Mouse (Mus musculus) brain, embryonic 14.5 days (tissue): ENCODE measurements around the gene Rnd1.

Experiments used
- CTCF ChIP-seq: fragments of 200-500 bp; IDR thresholded peaks from 2 replicates; pipeline ENCODE4 v1.5.1; 2012; ENCODE audit warnings: inconsistent platforms, mild to moderate bottlenecking, moderate library complexity, borderline replicate concordance; ENCODE audit not compliant: insufficient read depth, insufficient read length; ENCODE audit errors: extremely low read depth
- POLR2A ChIP-seq: fragments of 200-500 bp; IDR thresholded peaks from 2 replicates; pipeline ENCODE4 v1.6.1; 2012; ENCODE audit warnings: mild to moderate bottlenecking, inconsistent platforms, borderline replicate concordance; ENCODE audit not compliant: poor library complexity, insufficient read depth, insufficient read length, severe bottlenecking; ENCODE audit errors: extremely low read depth

DNA sequence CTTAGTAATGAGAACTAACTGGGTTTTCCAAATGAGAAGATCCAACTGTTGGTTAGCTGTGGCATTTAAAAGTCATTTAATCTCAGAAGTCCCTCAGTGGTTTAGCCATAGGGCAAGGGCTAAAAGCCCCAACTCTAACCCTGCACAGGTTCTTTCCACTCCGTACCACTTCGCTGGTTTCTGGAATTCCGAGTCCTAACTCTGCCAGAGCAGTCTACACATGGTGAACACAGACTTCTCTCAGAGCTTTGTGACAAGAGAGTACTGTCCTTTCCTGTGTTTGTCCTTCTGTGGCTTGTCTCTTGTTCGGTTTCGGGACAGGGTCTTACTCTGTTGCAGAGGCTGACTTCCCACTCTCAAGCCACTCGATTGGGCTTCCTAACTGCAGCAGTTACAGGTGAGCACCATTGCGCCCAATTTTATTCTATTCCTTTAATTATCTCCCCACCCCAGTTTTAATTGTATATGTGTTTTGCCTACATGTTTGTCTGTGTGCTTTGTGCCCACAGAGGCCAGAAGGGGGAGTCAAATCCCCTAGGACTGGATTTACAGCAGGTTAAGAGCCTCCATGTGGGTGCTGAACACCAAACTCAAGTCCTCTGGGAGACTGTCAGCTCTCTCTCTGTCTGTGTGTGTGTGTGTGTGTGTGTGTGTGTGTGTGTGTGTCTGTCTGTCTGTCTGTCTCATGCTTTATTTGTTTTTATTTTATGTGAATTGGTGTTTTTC is 50.6 kb downstream of the Rnd1 start:
- TF ChIP-seq CTCF (no peak), POLR2A (no peak)
